Comparison of ENCODE assay signal across 7 mouse cellular contexts in genomic region chr11:98863751-98864429, GRCm38 (mm10). TPM values are rescaled to one million over a fixed set of nuclear protein-coding genes. Genes with fewer than 3 reads are reported as not detected.
DNase-seq lines count a peak whose midpoint lies in the region; ATAC-seq and TF ChIP-seq lines count a peak whose summit lies in the region.

No protein-coding gene starts in this region.

- peak overlapping the region; percentile 67 for H3K4me3 ChIP-seq in thymus, adult 2 months (ENCODE audit: control insufficient read depth, insufficient read depth, low read length)

- no peak for TF ChIP-seq CTCF in thymus, adult 2 months (IDR thresholded peaks at IDR 0.05; ENCODE audit: borderline replicate concordance, control insufficient read depth, extremely low read depth, insufficient read depth, low read length, poor library complexity)

- DNase-seq in thymus, adult 2 months = peak; percentile 61
- no peak for DNase-seq in thymus, postnatal 0 days (ENCODE audit: low spot score)
- peak; percentile 17 for DNase-seq in c-Kit-negative CD71-positive TER-119-positive erythroid progenitor cells, embryonic 14.5 days (ENCODE audit: low read depth, low spot score)
- peak; percentile 51 to 62 for DNase-seq in layer of hippocampus, postnatal 36 days
- DNase-seq in lung, postnatal 36 days = peak; percentile 36
- peak; percentile 56 for DNase-seq in right cerebral cortex, postnatal 25 days

- peaks cover 11% of the 10 kb centered on the region; the same call in 1 of the 2 replicates for H3K36me3 ChIP-seq in thymus, adult 2 months (ENCODE audit: control insufficient read depth, insufficient read depth, low read length)

- under 1% methylated on average over 39 of the region's 39 CpGs for WGBS in thymus, adult 2 months

- peaks cover 11% of the 10 kb centered on the region for H3K4me1 ChIP-seq in thymus, adult 2 months (replicated peaks; ENCODE audit: control insufficient read depth, insufficient read depth, low read length)

- peak; percentile 17 for ATAC-seq in granulocyte monocyte progenitor cell, adult 5-6 weeks (replicated peaks; ENCODE audit: poor library complexity, severe bottlenecking)

- no peak for TF ChIP-seq POLR2A in thymus, adult 2 months (IDR thresholded peaks at IDR 0.05; ENCODE audit: control insufficient read depth, extremely low read depth, insufficient read depth, low read length, poor library complexity)

- peak overlapping the region; percentile 10; the same call in 1 of the 2 replicates for H3K27ac ChIP-seq in thymus, adult 2 months (ENCODE audit: control insufficient read depth, insufficient read depth, low read length)

- no peaks in the 10 kb centered on the region for H3K27me3 ChIP-seq in thymus, adult 2 months (ENCODE audit: control insufficient read depth, insufficient read depth, low read length)

RNA-seq across cellular contexts. Expression of gene Wipf2, which starts 0.5 kb away (rescaled TPM):
- polyA plus RNA-seq in thymus, adult 2 months (2012; rRNA removed) = 23.9 and 30.3 TPM in 2 replicates
- polyA plus RNA-seq in thymus, postnatal 0 days (2015; fragmentation: Nextera tagmentation; extraction: Ambion mirVana) = 5.6 and 7.5 TPM in 2 replicates
- total RNA-seq in granulocyte monocyte progenitor cell, adult 5-6 weeks (2014; fragmentation: Nextera tagmentation) = 8.6 and 11.4 TPM in 2 replicates
- total RNA-seq in granulocyte monocyte progenitor cell, adult 5-6 weeks (2017) = 2.7 and 2.8 TPM in 2 replicates
- total RNA-seq in layer of hippocampus, postnatal 36 days (2021) = 10 to 100 TPM; 67.3 to 72.9 TPM

RNA-seq across cellular contexts. Expression of gene Rapgefl1, which starts 27.3 kb away (rescaled TPM):
- 8.5 and 11.6 TPM in 2 replicates for polyA plus RNA-seq in thymus, adult 2 months (2012; rRNA removed)
- polyA plus RNA-seq in thymus, postnatal 0 days (2015; fragmentation: Nextera tagmentation; extraction: Ambion mirVana) = 0.86 and 1.1 TPM in 2 replicates
- 2.0 TPM in 1 of 2 replicates, not detected in the other for total RNA-seq in granulocyte monocyte progenitor cell, adult 5-6 weeks (2014; fragmentation: Nextera tagmentation)
- 0.30 TPM in 1 of 2 replicates, not detected in the other for total RNA-seq in granulocyte monocyte progenitor cell, adult 5-6 weeks (2017)
- 100 to 1,000 TPM; 204 to 218 TPM for total RNA-seq in layer of hippocampus, postnatal 36 days (2021)

RNA-seq across cellular contexts. Expression of gene Cdc6, which starts 43.7 kb away (rescaled TPM):
- polyA plus RNA-seq in thymus, adult 2 months (2012; rRNA removed) = 8.4 and 12.2 TPM in 2 replicates
- polyA plus RNA-seq in thymus, postnatal 0 days (2015; fragmentation: Nextera tagmentation; extraction: Ambion mirVana) = 40.6 and 53.2 TPM in 2 replicates
- total RNA-seq in granulocyte monocyte progenitor cell, adult 5-6 weeks (2014; fragmentation: Nextera tagmentation) = 47.8 and 58.8 TPM in 2 replicates
- 30.3 and 43.5 TPM in 2 replicates for total RNA-seq in granulocyte monocyte progenitor cell, adult 5-6 weeks (2017)
- under 1 TPM; 0.50 to 0.88 TPM for total RNA-seq in layer of hippocampus, postnatal 36 days (2021)

RNA-seq across cellular contexts. Expression of gene Casc3, which starts 59.2 kb away (rescaled TPM):
- 66.5 and 72.2 TPM in 2 replicates for polyA plus RNA-seq in thymus, adult 2 months (2012; rRNA removed)
- polyA plus RNA-seq in thymus, postnatal 0 days (2015; fragmentation: Nextera tagmentation; extraction: Ambion mirVana) = 21.8 and 23.8 TPM in 2 replicates
- total RNA-seq in granulocyte monocyte progenitor cell, adult 5-6 weeks (2014; fragmentation: Nextera tagmentation) = 46.1 and 46.7 TPM in 2 replicates
- total RNA-seq in granulocyte monocyte progenitor cell, adult 5-6 weeks (2017) = 13.6 and 31.8 TPM in 2 replicates
- total RNA-seq in layer of hippocampus, postnatal 36 days (2021) = 10 to 100 TPM; 52.2 to 61.2 TPM

Comparison
In these comparisons a context has a peak if more than half of its experiments do, and no peak if none do; other contexts are left out.
1. RNA of gene Wipf2, which starts 0.5 kb away (total RNA-seq): 67.3 to 72.9 TPM in layer of hippocampus, postnatal 36 days; 2.7 to 11.4 TPM in granulocyte monocyte progenitor cell, adult 5-6 weeks; every median in the first group is over 4 times any median in the second.
2. RNA of gene Rapgefl1, which starts 27.3 kb away (total RNA-seq): 204 to 218 TPM in layer of hippocampus, postnatal 36 days; 0.30 to 2.0 TPM in granulocyte monocyte progenitor cell, adult 5-6 weeks; every median in the first group is over 10 times any median in the second.
3. RNA of gene Cdc6, which starts 43.7 kb away (total RNA-seq): 30.3 to 58.8 TPM in granulocyte monocyte progenitor cell, adult 5-6 weeks; 0.50 to 0.88 TPM in layer of hippocampus, postnatal 36 days; every median in the first group is over 10 times any median in the second.